11 mouse cellular contexts compared by ENCODE assay signal in the genomic region with DNA sequence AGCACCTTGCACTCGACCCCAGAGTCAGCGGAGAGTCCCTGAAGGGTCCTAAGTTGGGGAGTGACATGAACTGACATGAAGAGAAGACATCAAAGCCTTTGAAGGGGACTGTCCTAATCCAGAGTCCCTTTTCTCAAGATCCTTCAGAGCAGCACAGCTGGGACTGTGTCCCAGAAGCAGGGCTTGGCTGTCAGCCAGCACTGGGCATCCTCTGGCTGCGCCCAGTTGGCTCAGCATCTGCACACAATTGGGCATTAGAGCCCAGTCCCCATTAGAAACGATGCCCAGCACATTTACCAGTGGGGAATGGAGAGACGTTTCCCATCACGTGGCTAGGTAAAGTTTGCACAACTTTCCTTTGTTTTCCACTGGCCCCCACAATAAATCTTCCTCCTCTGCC.
DNase-seq lines count a peak whose midpoint lies in the region; ATAC-seq and TF ChIP-seq lines count a peak whose summit lies in the region.
"Had no signal": no experiment of that assay in that cellular context is flagged by ENCODE, and none has a peak within 500 bp of the region (broad histone marks: within the 10 kb centered on the region; RNA-seq: fewer than 3 reads in every experiment).

No protein-coding gene starts in this region.

- ATAC-seq in midbrain, postnatal 0 days (ENCODE audit: low FRiP score), result no peak
- no peak for ATAC-seq in midbrain, embryonic 13.5 days
- ATAC-seq in intestine, postnatal 0 days, result no peak
- ATAC-seq: forebrain, embryonic 16.5 days had no signal

- intact Hi-C loops in gastrocnemius, adult 2 months (cut with DNase I), result no loop called here

- H3K4me3 ChIP-seq in gastrocnemius, adult 2 months, result no peak overlapping the region
- H3K4me3 ChIP-seq in midbrain, postnatal 0 days (ENCODE audit: low read depth, low read length), result no peak overlapping the region
- H3K4me3 ChIP-seq in midbrain, embryonic 13.5 days (replicated peaks), result no peak overlapping the region
- no peak overlapping the region for H3K4me3 ChIP-seq in intestine, postnatal 0 days (ENCODE audit: low read depth, low read length)
- H3K4me3 ChIP-seq: heart, embryonic 13.5 days; myocyte had no signal

- H3K27ac ChIP-seq in gastrocnemius, adult 2 months, result no peak overlapping the region
- H3K27ac ChIP-seq in midbrain, postnatal 0 days (ENCODE audit: low read depth, low read length), result no peak overlapping the region
- H3K27ac ChIP-seq in midbrain, embryonic 13.5 days, result no peak overlapping the region
- no peak overlapping the region for H3K27ac ChIP-seq in intestine, postnatal 0 days (ENCODE audit: low read depth, low read length)
- H3K27ac ChIP-seq: heart, embryonic 13.5 days had no signal

- H3K4me2 ChIP-seq in midbrain, postnatal 0 days (ENCODE audit: low read depth, low read length, poor library complexity, severe bottlenecking), result no peak overlapping the region
- no peak overlapping the region for H3K4me2 ChIP-seq in midbrain, embryonic 13.5 days (replicated peaks)
- H3K4me2 ChIP-seq in intestine, postnatal 0 days (replicated peaks; ENCODE audit: low read depth), result no peak overlapping the region
- H3K4me2 ChIP-seq: heart, embryonic 13.5 days had no signal

- peak; percentile 58 for DNase-seq in gastrocnemius, adult 2 months
- DNase-seq in gastrocnemius, postnatal 25 days, result no peak
- DNase-seq in midbrain, postnatal 0 days (ENCODE audit: low spot score), result peak; percentile 57
- DNase-seq in layer of hippocampus, postnatal 10 days (ENCODE audit: low spot score in 2 of 2), result peak; percentile 41 to 59
- DNase-seq in natural killer cell, adult 2 months (ENCODE audit: low spot score in 2 of 2), result no peak
- no peak for DNase-seq in thymus, postnatal 0 days (ENCODE audit: low spot score)

- no peaks in the 10 kb centered on the region for H3K36me3 ChIP-seq in midbrain, postnatal 0 days (ENCODE audit: insufficient read depth, low read length)
- H3K36me3 ChIP-seq in midbrain, embryonic 13.5 days, result no peaks in the 10 kb centered on the region
- no peaks in the 10 kb centered on the region for H3K36me3 ChIP-seq in intestine, postnatal 0 days (ENCODE audit: control insufficient read depth, insufficient read depth)
- H3K36me3 ChIP-seq: heart, embryonic 13.5 days had no signal

- TF ChIP-seq CTCF in gastrocnemius, adult 2 months (IDR thresholded peaks at IDR 0.05), result no peak
- no peak for TF ChIP-seq CTCF in midbrain, postnatal 0 days (IDR thresholded peaks at IDR 0.05)
- no peak for TF ChIP-seq CTCF in intestine, postnatal 0 days (IDR thresholded peaks at IDR 0.05; ENCODE audit: low read depth)

- H3K27me3 ChIP-seq in midbrain, postnatal 0 days (ENCODE audit: insufficient read depth, low read length), result no peaks in the 10 kb centered on the region
- H3K27me3 ChIP-seq in midbrain, embryonic 13.5 days, result no peaks in the 10 kb centered on the region
- no peaks in the 10 kb centered on the region for H3K27me3 ChIP-seq in intestine, postnatal 0 days (replicated peaks; ENCODE audit: control insufficient read depth, insufficient read depth, low read length)
- H3K27me3 ChIP-seq: heart, embryonic 13.5 days had no signal

- H3K9me3 ChIP-seq in midbrain, postnatal 0 days (ENCODE audit: low read length), result no peaks in the 10 kb centered on the region
- H3K9me3 ChIP-seq in midbrain, embryonic 13.5 days, result no peaks in the 10 kb centered on the region
- no peaks in the 10 kb centered on the region for H3K9me3 ChIP-seq in intestine, postnatal 0 days (ENCODE audit: control insufficient read depth)
- H3K9me3 ChIP-seq: heart, embryonic 13.5 days had no signal

- 62% methylated on average over 6 of the region's 6 CpGs for WGBS in midbrain, postnatal 0 days
- WGBS in midbrain, embryonic 13.5 days, result 68% methylated on average over 6 of the region's 6 CpGs
- WGBS in intestine, postnatal 0 days, result 38% methylated on average over 6 of the region's 6 CpGs

- H3K4me1 ChIP-seq in midbrain, postnatal 0 days (ENCODE audit: insufficient read depth, low read length), result no peaks in the 10 kb centered on the region
- peaks cover 5% of the 10 kb centered on the region; the same call in 1 of the 2 replicates for H3K4me1 ChIP-seq in midbrain, embryonic 13.5 days (replicated peaks)
- no peaks in the 10 kb centered on the region for H3K4me1 ChIP-seq in intestine, postnatal 0 days (replicated peaks; ENCODE audit: control insufficient read depth, insufficient read depth, low read length)
- H3K4me1 ChIP-seq: heart, embryonic 13.5 days had no signal

- no peak overlapping the region for H3K9ac ChIP-seq in midbrain, postnatal 0 days (replicated peaks; ENCODE audit: low read length, poor library complexity, severe bottlenecking)
- no peak overlapping the region for H3K9ac ChIP-seq in midbrain, embryonic 13.5 days (replicated peaks)
- H3K9ac ChIP-seq in intestine, postnatal 0 days (ENCODE audit: low read depth, low read length), result no peak overlapping the region
- H3K9ac ChIP-seq: heart, embryonic 13.5 days had no signal

Comparison
In these comparisons a context has a peak if more than half of its experiments do, and no peak if none do; other contexts are left out.
1. DNase-seq: peak in gastrocnemius, adult 2 months (single experiment), midbrain, postnatal 0 days (single experiment) and layer of hippocampus, postnatal 10 days (2 of 2); none in gastrocnemius, postnatal 25 days (single experiment), natural killer cell, adult 2 months (0 of 2) and thymus, postnatal 0 days (single experiment).